Mouse (Mus musculus): ENCODE measurements around the gene Mphosph9. TPM values are rescaled to one million over a fixed set of nuclear protein-coding genes. Genes with fewer than 3 reads are reported as not detected.

The Mphosph9 gene
- polyA plus RNA-seq, 1 experiment from 2014 or later: 10.8 TPM

DNA sequence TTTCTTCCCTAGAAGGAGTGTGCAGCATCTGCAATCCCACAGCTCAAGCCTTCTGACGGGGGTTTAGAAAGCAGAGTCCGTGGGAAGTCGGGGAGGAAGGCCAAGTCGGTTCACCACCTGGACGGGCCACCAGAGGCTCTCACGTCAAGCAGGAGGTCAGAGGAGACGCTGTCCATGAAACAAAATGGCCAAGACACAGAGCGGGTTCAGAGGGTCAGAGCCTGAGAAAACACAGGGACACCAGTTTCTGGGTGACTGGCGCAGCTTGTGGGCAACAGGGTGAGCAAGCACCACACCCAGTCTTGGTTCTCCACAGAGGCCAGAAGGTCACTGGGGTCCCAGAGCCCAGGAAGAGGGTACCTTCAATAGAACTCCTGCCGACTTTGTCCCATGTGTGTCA, 112.1 kb downstream of the Mphosph9 start:
- peaks cover 26% of the 10 kb centered on the region for H3K4me1 ChIP-seq (replicated peaks)
- 90% methylated on average over 10 of the region's 10 CpGs for WGBS
- no peak overlapping the region for H3K4me2 ChIP-seq
- H3K36me3 ChIP-seq: no peaks in the 10 kb centered on the region
- no peak for ATAC-seq (ENCODE audit: low FRiP score, low read depth)
- H3K4me3 ChIP-seq: no peak overlapping the region
- no peak overlapping the region for H3K9ac ChIP-seq
- H3K27me3 ChIP-seq: no peaks in the 10 kb centered on the region
- 0 out of 2 replicates have a peak overlapping the region, but pooled peaks have one; percentile 10 for H3K27ac ChIP-seq (replicated peaks)
- H3K9me3 ChIP-seq: no peaks in the 10 kb centered on the region

DNA sequence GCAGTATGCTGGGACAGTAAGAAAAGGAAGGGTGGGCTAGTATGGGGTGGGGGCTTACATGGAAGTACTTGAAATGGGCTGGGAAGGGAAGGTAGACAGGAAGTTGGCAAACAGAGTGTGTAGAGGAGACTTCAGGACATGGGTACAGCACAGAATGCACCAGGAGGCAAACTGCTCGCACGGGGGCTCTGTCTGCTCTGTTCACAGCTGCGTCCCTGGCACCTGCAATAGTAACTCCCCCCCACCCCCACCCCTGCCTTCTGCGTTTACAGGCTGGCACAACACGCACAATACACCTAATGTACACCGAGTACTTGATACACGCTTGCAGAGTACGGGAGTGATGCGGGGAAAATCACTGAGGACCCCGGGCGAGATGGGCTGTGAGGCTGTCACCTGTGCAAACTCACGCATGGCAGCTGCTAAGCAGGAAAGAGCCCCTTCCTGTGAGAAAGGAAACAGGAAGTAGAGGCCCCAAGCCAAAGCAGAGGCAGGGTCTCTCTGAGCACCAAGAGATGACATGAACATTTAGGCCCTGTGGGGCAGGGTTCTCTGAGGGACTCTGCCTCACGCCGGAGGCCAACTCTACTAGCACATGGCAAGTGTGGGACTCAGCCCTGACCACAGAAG, 113.1 kb downstream of the Mphosph9 start:
- 0 out of 2 replicates have a peak overlapping the region, but pooled peaks have one; percentile 10 for H3K27ac ChIP-seq (replicated peaks)

DNA sequence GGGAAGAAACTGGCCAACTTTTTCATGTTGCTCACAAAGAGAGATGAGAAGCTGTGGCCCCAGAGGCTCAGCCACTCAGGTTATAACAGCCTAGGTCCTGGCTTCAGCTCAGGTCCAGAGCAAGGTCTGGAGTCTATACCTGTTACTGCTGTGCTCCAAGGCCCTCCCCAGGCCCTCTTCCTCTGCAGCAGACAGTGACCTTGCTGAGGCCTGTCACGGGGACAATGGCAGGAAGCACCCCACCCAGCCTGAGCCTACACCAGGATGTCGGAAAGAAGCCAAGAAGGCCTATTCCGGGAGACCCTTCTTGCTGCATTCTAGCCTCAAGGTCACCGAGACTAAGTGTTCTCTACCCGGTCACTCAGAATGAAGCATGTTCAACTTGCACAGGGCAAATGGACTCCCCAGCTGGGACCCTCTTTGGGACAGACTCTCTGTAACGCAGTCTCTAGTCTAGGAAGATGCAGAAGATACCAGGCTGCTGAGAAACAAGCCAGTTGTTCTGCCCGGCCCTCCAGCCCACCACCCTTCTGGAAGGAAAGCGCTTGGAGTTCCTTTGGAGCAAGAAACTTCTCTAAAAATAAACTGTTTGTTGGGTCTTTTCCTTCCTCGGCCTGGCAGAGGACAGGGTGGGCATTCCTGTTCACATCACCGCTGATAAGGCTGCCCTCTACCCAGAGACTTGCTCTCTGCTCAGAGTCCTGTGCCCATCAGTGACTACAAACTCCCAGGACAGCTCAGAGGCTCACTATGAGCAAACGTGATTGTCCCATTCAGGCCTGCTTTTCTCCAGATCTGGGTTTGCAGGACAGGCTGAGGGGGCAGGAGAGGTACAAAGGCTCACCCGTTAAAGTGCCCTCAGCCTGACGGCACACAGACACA, 113.9 kb downstream of the Mphosph9 start:
- Histone ChIP-seq H3K27me3 (no peaks in the 10 kb centered on the region), H3K4me3 (no peak overlapping the region), H3K36me3 (no peaks in the 10 kb centered on the region), H3K4me1 (replicated peaks) (peaks cover 16% of the 10 kb centered on the region), H3K27ac (replicated peaks) (peak overlapping the region; percentile 33; the same call in 1 of the 2 replicates), H3K9ac (no peak overlapping the region), H3K9me3 (no peaks in the 10 kb centered on the region), H3K4me2 (no peak overlapping the region)
- WGBS: 83% methylated on average over 13 of the region's 13 CpGs
- no peak for ATAC-seq (ENCODE audit: low FRiP score, low read depth)

More for the DNA sequence above, 113.1 kb downstream of the Mphosph9 start:
- Histone ChIP-seq H3K4me1 (replicated peaks) (peaks cover 21% of the 10 kb centered on the region), H3K4me3 (no peak overlapping the region), H3K4me2 (no peak overlapping the region), H3K36me3 (no peaks in the 10 kb centered on the region), H3K9ac (no peak overlapping the region), H3K27me3 (no peaks in the 10 kb centered on the region), H3K9me3 (no peaks in the 10 kb centered on the region)
- ATAC-seq (ENCODE audit: low FRiP score, low read depth): no peak
- 78% methylated on average over 14 of the region's 14 CpGs for WGBS

DNA sequence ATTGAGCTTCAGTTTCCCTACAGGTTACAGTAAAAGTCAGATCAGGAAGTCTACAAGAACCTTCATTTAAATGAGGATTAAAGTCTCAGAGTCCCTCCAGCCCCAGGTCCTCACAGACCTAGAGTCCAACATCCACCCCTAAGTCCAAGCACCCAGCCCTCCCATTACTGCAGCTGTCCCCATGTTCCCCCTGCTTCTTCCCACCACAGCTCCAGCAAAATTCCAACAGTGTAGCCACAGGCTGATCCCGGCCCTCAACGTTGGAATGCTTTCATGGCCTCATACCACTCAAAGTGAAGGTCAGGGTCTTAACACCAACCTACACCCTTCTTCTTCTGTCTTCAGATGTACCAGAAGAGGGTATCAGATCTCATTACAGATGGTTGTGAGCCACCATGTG, 116.1 kb downstream of the Mphosph9 start:
- 94% methylated on average over 2 of the region's 2 CpGs for WGBS
- no peaks in the 10 kb centered on the region for H3K9me3 ChIP-seq
- no peak overlapping the region for H3K4me3 ChIP-seq
- H3K4me2 ChIP-seq: no peak overlapping the region
- H3K4me1 ChIP-seq (replicated peaks): peaks cover 19% of the 10 kb centered on the region
- H3K27ac ChIP-seq (replicated peaks): 0 out of 2 replicates have a peak overlapping the region, but pooled peaks have one; percentile 5
- no peaks in the 10 kb centered on the region for H3K36me3 ChIP-seq
- no peaks in the 10 kb centered on the region for H3K27me3 ChIP-seq
- no peak for ATAC-seq (ENCODE audit: low FRiP score, low read depth)
- H3K9ac ChIP-seq: no peak overlapping the region

DNA sequence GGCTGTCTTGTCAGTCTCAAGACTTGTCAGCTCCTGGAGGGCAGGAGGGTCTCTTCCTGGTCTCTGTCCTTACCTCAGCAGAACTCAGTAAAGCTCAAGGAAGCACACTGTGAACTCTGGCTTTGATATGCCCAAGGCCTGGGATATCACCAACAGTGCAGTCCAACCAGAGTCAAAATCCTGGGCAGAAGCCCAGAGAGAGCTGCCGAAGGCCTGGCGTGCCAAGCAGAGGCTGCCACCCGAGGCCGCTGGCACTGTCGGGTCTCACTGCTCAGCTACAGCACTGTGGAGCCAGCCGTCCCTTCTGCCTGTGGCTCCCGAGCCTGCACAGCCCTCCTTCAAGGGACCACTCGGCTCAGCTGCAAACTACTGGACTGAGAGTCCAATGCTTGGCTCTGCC, 116.5 kb downstream of the Mphosph9 start:
- no peak for ATAC-seq (ENCODE audit: low FRiP score, low read depth)
- Histone ChIP-seq H3K27ac (replicated peaks) (0 out of 2 replicates have a peak overlapping the region, but pooled peaks have one; percentile 5), H3K4me2 (no peak overlapping the region), H3K4me3 (no peak overlapping the region), H3K4me1 (replicated peaks) (peaks cover 23% of the 10 kb centered on the region), H3K36me3 (no peaks in the 10 kb centered on the region), H3K9ac (no peak overlapping the region), H3K9me3 (no peaks in the 10 kb centered on the region), H3K27me3 (no peaks in the 10 kb centered on the region)
- 78% methylated on average over 8 of the region's 8 CpGs for WGBS

DNA sequence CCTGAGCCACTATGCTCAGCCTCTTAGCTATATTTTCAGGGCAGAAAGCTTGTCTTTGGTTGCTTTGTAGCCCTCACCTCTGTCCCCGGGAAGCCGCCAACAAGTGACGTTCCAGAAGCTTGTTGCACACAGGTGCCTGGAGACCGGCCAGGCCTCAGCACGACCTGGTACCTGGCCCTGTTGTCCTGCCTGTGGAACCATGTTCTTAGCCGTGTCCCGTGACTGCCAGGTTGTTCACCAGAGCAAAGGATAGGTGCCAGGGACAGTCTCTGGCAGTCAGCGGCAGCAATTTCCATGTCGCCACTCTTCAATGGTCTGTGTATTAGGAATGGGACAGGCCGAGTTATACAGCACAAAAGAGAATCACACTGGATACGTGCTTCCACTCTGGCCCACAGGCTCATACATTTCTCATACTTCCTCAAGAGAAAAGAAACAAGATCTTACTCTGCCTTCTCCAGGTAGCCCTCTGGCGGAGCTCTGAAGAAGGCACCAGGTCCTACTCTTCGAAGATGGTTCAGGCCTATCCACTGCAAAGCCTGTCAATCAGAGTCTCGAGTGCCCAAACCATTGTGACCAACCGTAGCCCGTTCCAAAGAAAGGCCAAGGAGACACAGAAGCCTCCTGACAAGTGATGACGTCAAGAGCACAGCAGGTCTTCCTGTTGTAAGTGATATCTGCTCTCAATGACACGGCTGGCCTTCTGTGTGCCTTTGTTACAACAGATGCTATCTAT, 117.3 kb downstream of the Mphosph9 start:
- no peaks in the 10 kb centered on the region for H3K36me3 ChIP-seq
- H3K4me3 ChIP-seq: no peak overlapping the region
- peaks cover 31% of the 10 kb centered on the region for H3K4me1 ChIP-seq (replicated peaks)
- no peak overlapping the region for H3K9ac ChIP-seq
- H3K27me3 ChIP-seq: no peaks in the 10 kb centered on the region
- no peak for ATAC-seq (ENCODE audit: low FRiP score, low read depth)
- no peak overlapping the region for H3K4me2 ChIP-seq
- no peak overlapping the region for H3K27ac ChIP-seq (replicated peaks)
- WGBS: 67% methylated on average over 18 of the region's 18 CpGs
- no peaks in the 10 kb centered on the region for H3K9me3 ChIP-seq

DNA sequence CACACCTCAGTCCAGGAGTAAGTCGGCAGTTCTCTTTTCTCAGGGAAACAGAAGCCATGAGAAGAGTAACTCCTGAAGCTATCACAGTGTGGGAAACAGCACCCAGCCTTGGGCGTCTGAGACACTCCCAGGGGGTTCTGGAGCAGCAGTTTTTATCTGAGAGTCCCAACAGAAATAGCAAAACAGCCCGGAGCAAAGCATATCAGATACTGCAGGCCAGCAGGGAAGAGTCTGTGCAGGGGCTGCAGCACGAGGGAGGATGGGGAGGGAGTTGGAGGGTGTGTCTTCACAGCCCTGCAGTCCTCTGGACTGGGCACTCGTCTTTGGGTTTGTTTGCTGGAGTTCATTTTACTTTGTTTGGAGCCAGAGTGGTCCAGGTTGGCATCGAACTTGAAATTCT, 117.9 kb downstream of the Mphosph9 start:
- Histone ChIP-seq H3K27me3 (no peaks in the 10 kb centered on the region), H3K9me3 (no peaks in the 10 kb centered on the region), H3K27ac (replicated peaks) (no peak overlapping the region), H3K9ac (no peak overlapping the region), H3K4me1 (replicated peaks) (peaks cover 34% of the 10 kb centered on the region), H3K4me2 (no peak overlapping the region), H3K36me3 (no peaks in the 10 kb centered on the region), H3K4me3 (no peak overlapping the region)
- ATAC-seq (ENCODE audit: low FRiP score, low read depth): no peak
- WGBS: 65% methylated on average over 6 of the region's 6 CpGs

DNA sequence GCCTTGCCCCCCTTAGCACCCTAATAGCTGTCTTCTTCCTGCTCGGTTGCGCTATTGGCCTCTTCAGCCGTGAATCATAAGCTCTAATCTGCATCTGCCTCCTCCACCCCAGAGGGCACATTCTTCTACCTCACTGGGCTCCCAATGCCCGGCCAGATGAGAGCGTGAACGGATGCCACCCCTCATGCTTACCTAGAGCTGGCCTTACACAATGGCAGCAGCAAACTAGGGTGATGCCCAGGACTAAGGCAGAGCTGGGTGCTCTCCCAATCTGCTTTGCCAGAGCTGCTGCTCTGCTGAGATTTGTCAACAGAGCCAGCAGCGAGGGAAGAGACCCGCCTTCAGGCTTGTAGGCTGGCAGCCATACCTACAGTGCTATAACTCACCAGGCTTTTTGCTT, 119.7 kb downstream of the Mphosph9 start:
- Histone ChIP-seq H3K36me3 (no peaks in the 10 kb centered on the region), H3K9ac (no peak overlapping the region), H3K4me3 (no peak overlapping the region), H3K4me2 (no peak overlapping the region), H3K4me1 (replicated peaks) (peaks cover 34% of the 10 kb centered on the region), H3K27ac (replicated peaks) (no peak overlapping the region), H3K9me3 (no peaks in the 10 kb centered on the region), H3K27me3 (no peaks in the 10 kb centered on the region)
- 67% methylated on average over 8 of the region's 8 CpGs for WGBS
- no peak for ATAC-seq (ENCODE audit: low FRiP score, low read depth)

DNA sequence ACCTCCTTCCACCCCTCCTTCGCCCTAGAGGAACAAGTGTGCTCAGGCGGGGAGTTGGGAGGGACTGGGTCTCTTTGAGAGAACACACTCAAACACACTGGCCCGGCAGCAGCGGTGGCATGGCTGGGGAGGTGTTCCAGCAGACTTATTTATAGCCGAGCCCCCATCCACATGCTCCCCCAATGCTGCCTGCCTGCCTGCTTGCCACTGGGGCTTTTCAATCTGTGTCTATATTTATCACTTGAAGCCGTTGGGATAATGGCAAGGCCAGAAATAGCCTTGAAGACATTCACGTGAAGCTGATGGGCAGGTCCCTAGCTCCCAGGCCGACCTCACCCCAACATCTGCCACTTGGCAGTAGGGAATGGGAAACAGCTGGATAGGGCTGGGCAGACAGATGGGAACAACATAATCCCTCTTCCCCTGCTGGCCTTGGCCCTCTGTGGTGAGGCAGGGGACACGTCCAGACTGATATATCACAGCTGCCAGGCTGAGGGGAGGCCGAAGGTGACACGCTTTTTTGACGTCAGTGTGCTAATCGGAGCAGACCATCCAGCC, 121.2 kb downstream of the Mphosph9 start:
- WGBS: 38% methylated on average over 13 of the region's 13 CpGs
- peaks cover 34% of the 10 kb centered on the region for H3K4me1 ChIP-seq (replicated peaks)
- no peak overlapping the region for H3K27ac ChIP-seq (replicated peaks)
- no peak overlapping the region for H3K4me2 ChIP-seq
- no peaks in the 10 kb centered on the region for H3K27me3 ChIP-seq
- H3K9me3 ChIP-seq: no peaks in the 10 kb centered on the region
- no peak for ATAC-seq (ENCODE audit: low FRiP score, low read depth)
- no peaks in the 10 kb centered on the region for H3K36me3 ChIP-seq
- no peak overlapping the region for H3K9ac ChIP-seq
- no peak overlapping the region for H3K4me3 ChIP-seq

DNA sequence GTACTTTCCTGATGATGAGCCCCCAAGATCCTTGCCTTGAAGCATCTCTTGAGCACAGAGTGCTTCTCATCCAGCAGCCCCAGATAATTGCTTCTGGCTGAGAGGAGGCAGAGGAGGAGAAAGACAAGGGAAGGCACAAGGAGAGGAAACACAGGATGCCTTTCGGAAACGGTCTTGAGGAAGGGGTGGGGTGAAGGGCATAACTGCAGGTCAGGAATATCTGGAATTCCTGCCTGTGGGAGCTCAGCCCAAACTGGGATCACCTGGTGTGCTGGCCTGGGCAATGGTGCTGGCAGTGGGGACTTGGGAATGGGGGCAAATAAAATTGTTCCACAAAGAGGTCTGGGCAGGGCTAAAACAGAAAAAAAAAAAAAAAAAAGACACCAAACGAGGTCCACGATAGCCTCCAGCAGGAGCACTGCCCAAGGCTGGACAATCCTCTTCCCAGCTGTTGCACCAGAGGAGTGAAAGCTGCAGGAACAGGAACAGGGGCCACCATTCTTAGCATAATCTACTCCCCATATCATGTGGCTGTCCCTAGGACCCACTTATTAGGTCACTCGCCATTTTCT, 121.9 kb downstream of the Mphosph9 start:
- peaks cover 30% of the 10 kb centered on the region for H3K4me1 ChIP-seq (replicated peaks)
- no peaks in the 10 kb centered on the region for H3K36me3 ChIP-seq
- no peak overlapping the region for H3K4me2 ChIP-seq
- no peak overlapping the region for H3K4me3 ChIP-seq
- WGBS: 66% methylated on average over 5 of the region's 5 CpGs
- ATAC-seq (ENCODE audit: low FRiP score, low read depth): no peak
- no peak overlapping the region for H3K9ac ChIP-seq
- H3K9me3 ChIP-seq: no peaks in the 10 kb centered on the region
- no peak overlapping the region; the same call in 1 of the 2 replicates for H3K27ac ChIP-seq (replicated peaks)
- H3K27me3 ChIP-seq: no peaks in the 10 kb centered on the region

DNA sequence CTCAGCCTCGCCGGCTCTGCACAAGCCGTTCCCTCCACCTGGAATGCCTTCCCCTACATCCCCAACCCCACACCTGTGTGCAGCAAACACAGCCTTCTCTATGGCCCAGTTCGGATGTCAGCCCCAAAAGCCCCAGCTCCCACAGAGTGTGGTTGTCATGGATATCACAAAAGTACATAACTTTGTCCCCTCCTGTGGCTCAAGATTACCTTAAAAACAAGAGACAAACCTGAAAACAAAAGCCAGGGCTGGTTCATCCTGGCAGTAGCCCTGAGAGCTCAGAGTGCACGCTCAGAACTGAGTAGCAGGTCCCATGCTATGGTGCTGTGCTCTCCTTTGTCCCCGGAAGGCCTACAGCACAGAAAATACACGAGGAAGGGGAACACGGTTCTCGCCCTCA, 122.6 kb downstream of the Mphosph9 start:
- WGBS: 75% methylated on average over 9 of the region's 9 CpGs
- Histone ChIP-seq H3K9ac (no peak overlapping the region), H3K4me2 (no peak overlapping the region), H3K36me3 (no peaks in the 10 kb centered on the region), H3K9me3 (no peaks in the 10 kb centered on the region), H3K27ac (replicated peaks) (no peak overlapping the region), H3K4me3 (no peak overlapping the region), H3K27me3 (no peaks in the 10 kb centered on the region), H3K4me1 (replicated peaks) (peaks cover 27% of the 10 kb centered on the region)
- ATAC-seq (ENCODE audit: low FRiP score, low read depth): no peak
